Mouse (Mus musculus): ENCODE data around the gene Tbc1d25.

The Tbc1d25 gene

DNA sequence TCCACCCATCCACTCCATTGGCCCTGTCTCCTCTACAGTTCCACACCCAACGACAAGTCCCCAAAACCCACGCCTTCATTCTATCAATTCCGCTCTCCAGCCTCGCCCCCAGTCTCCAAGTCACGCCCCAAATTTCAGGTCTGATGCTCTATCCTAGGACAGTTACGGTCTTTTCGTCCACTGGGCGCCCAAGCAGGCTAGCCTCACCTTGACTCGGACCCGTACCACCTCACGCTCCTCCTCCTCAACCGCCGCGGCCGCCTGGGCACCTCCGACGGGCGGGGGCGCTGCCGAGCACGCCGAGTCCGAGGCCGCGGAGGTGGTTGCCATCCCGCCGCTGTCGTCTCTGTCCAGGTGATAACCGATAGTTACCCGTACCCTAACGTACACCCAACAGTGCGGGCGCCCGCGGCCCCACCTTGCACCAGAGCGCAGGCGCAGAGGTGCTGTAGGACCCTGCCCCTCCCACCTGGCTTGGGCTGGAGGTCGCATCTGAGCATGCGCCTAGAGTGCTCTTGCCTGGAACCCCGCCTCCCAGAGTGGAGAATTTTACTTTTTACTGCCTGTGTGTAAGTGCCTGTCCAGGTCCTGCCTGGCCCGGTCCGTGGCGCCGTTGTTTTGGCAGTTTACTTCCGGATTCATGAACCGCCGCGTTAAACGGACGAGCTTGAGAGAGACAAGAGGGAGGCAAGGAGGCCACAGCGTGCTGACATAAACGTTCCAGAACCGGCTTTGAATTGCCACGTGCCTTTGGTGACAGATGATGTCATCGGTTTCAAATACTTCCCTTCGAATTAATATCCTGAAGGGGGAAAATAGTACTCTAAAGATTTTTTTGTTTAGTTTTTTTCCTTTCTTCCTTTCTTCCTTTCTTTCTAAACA lies at the start of gene Tbc1d25:
Tbc1d25 (minus strand) TSS at position 678 of the 882 bp plus-strand sequence.
- peak; percentile 83 for DNase-seq (ENCODE audit: low spot score)

DNA sequence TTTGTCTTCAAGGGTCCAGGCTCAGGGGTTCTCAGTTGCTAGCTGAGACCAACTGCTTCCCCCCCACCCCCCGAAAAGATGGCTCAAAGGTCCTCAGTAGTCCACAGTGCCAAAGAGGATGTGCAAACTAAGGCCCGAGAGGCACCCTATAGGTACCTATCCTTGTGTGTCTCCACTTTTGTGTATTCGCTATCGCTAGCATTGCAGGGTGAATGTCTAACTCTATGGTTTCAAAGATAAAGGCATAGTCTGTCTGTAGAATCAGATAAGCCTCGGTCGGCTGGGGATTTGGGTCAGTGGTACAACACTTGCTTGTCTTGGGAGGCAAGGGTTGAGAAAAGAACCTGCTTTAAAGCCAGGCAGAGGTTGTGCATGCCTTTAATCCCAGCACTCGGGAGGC lies 47.5 kb upstream of the Tbc1d25 start:
- no peak for DNase-seq (ENCODE audit: low spot score)

GRCm38 (mm10) chrX:8222678-8223421 lies 46.9 kb upstream of the Tbc1d25 start:
- no peak for DNase-seq (ENCODE audit: low spot score)

GRCm38 (mm10) chrX:8222296-8222677 lies 46.3 kb upstream of the Tbc1d25 start:
- peak; percentile 60 for DNase-seq (ENCODE audit: low spot score)

DNA sequence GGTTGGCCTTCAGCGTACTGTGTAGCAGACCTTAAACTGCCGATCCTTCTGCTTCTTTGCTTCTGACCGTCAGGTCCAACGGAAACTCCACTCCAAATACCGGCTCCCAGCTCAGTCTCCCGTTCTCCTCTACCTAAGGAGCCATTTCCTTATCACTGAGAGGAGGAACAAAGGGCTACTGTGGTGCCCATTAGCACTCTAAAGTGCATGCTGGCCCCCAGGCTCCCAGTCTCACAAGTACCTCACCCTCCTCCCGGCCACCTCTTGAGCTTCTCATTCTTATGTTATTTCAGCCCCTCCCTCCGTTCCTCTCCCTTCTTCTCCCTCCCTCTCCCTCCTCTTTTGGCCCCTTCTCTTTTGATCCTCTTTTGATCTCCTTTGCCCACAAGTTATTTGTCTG lies 43.7 kb upstream of the Tbc1d25 start:
- no peak for DNase-seq (ENCODE audit: low spot score)

DNA sequence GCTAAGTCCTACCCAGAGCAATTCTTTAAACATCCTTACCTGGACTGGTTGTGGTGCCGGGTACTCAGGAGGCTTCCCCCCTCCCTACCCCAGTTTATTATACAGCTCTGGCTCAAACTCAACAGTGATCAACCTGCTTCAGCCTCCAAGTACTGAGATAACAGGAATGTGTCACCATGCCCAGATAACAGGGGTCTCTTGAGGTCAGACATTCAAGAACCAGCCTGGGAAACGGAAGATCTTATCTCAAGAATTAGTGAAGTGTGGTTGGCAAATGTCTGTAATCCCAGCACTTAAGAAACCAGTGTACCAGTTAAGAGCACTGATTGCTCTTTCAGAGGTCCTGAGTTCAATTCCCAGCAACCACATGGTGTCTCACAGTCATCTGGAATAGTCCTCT lies 42.1 kb upstream of the Tbc1d25 start:
- DNase-seq (ENCODE audit: low spot score), result no peak

DNA sequence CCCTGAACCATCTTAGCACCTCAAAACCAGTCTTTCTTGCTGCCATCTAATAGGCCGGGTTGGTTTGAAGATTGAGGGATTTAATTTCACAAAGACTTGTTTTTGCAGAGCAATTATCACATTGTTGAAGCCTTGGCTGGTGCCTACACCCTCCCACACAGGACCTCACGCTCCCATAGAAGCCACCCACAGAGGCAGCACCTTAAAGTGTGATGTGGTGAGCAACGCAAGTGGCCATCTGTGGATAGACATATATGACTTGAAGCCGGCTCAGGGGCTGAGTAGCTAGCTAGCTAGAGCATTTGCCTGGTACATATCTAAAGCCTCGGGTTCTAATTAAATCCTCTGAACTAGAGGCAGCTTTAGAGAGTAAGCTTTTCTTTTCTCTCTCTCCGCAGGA lies 41.4 kb upstream of the Tbc1d25 start:
- DNase-seq (ENCODE audit: low spot score), result no peak

DNA sequence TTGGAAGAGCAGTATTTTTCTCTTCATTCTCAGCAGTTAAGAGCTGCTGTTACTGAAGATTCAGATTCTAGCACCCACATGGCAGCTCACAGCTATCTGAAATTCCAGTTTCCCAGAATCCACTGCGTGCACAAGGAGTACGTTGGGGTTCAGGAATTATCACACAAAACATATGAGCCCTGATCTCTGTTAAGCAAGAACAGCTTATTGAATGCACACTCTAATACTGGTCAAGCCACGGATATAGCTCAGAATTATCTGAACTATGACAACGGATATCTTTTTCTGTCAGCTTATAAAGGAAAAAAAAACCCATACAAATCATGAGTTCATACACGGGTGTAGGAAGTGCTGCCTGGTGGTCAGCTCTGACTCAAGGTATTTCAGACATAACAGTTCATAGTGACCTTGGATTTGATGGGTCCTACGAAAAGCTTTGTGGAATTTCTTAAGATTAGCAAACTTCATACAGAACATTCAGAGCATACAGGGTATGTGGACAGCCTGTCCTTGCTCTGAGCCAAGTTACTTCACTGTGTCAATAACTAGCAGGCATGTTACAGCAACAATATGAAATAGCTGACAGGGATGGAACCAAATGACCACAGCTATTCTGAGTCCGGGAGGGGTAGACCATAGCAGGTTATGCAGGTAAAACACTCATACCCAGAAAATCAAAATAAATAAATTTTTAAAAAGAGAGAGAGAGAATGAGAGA lies 35.7 kb upstream of the Tbc1d25 start:
- no peak for DNase-seq (ENCODE audit: low spot score)

GRCm38 (mm10) chrX:8209720-8210119 lies 33.7 kb upstream of the Tbc1d25 start:
- DNase-seq (ENCODE audit: low spot score), result no peak

DNA sequence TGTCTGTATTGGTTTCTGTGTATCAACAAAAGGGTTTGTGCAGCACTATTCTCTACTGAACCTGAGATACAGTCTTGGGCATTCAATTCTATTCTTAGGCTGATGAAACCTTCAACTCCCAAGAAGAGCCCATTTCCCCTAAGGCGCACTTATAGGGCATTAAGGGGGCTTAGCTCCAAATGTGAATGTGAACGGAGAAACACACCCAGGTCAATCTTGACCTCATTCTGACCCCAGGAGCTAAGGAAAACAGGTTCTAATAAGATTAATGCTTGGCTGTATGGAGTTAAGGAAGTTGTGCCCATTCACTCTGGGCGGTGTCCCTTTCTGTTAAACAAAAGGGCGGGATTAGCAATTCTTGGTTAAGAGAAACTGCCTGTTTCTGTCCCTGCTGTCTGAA lies 31.2 kb upstream of the Tbc1d25 start:
- DNase-seq (ENCODE audit: low spot score), result no peak

GRCm38 (mm10) chrX:8206694-8207197 lies 30.8 kb upstream of the Tbc1d25 start:
- no peak for DNase-seq (ENCODE audit: low spot score)

GRCm38 (mm10) chrX:8206015-8206693 lies 30.2 kb upstream of the Tbc1d25 start, which contains the start of gene Porcn:
TSS of gene Porcn (minus strand) at chrX:8206525.
- peak; percentile 79 for DNase-seq (ENCODE audit: low spot score)

DNA sequence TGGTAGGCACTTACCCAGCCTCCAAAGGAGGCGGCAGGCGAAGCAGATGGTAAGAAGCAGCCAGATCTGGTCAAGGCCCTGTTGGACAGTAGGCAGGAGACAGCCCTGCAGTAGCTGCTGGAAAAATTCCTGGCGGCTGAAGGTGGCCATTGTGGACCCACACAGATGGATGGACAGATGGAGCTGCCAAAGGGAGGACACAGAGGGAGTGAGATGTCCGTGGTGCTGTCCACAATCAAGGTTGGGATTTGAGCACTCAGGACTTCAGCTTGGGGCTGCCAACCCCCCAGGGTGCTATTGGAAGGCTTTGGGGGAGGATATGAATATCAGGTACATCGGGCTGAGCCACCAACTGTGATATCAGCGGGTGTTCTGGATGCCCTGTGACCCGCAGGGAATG lies 29.6 kb upstream of the Tbc1d25 start:
- DNase-seq (ENCODE audit: low spot score), result no peak

GRCm38 (mm10) chrX:8205088-8205487 lies 29.1 kb upstream of the Tbc1d25 start:
- no peak for DNase-seq (ENCODE audit: low spot score)

DNA sequence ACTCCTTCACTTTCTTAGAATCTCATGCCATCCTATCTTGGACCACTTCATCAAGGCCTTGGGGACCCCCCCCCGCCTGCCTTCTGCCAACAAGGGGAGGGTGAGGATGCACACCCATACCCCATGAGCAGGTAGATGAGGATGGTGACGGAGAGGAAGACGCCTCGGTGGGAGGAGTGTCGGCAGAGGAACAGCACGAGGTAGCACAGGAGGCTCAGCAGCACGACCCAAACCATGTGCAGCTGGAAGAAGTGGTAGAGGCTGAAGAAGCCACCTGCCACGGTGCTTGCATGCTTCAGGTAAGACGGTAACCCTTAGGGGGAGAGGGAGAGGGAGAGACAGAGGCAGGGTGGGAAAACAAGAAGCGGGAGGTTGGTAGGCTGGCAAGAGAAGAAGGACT lies 28.1 kb upstream of the Tbc1d25 start:
- DNase-seq (ENCODE audit: low spot score), result no peak

DNA sequence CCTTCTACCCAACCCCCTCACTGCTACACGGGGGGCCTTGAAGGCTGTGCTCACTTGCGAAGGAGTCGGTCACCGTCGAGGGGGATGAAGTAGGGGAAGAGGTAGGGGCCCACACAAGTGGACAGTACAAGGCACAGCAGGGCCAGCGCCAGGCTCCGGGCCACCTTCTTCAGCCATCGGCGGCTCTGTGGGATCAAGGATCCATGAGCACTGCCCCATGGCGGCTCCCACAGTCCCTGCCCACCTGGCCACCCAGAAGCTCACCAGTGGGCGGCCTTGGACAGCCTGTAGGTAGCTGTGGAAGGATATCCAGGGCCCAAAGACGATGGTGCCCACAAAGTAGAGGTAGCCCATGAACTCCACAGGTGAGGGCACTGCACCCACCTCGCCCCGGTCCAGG lies 27.1 kb upstream of the Tbc1d25 start:
- DNase-seq (ENCODE audit: low spot score), result no peak

DNA sequence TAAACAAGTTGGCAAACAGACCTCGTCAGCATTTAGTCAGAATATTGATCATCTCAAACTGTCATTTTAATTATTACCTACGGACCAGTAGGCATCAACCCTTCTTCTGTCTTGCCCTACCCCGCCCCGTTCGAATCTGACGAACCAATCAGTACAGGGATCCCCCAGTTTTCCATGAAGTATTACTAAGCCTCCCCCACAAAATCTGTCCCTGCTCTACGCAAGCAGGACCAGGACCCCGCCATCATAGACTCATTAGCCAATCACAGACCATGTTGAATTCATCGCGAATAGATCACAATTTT lies 17.4 kb upstream of the Tbc1d25 start, which contains the start of gene Ebp:
Ebp (minus strand) TSS at position 94 of the 305 bp plus-strand sequence.
- peak; percentile 61 for DNase-seq (ENCODE audit: low spot score)

- peak; percentile 79 for DNase-seq (ENCODE audit: low spot score)
These were observed 16.8 kb upstream of the Tbc1d25 start for GRCm38 (mm10) chrX:8192640-8193418.

DNA sequence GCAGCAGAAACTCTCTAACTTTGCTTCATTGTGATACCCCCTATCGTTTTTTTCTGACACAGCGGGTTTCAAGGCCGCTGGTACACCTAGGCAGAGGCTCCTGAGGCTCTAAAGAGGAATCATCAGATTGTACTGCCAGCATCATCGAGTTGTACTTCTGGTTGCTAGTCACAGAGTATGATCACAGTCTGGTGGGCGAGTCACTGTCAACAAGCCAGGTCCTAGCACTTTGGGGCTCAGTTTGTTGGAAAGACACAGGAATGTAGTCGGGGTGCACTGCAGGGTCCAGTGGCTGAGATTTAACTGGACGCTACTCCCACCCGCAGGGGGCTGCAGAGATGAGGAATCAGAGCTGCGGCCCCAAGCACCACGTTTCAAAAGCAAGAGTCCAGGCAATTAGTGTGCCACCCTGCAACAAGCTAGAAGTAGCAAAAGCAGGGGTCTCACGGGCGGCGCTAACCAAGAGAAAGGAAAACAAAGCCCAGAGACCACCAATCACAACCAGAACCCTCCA lies 16.2 kb upstream of the Tbc1d25 start:
- DNase-seq (ENCODE audit: low spot score), result no peak

GRCm38 (mm10) chrX:8182871-8183540 lies 7.0 kb upstream of the Tbc1d25 start:
- no peak for DNase-seq (ENCODE audit: low spot score)
